Comparison of ENCODE assay signal across 20 mouse cellular contexts in genomic region chr1:33975333-33975732, GRCm38 (mm10).
DNase-seq lines count a peak whose midpoint lies in the region; ATAC-seq and TF ChIP-seq lines count a peak whose summit lies in the region.
"Had no signal": no experiment of that assay in that cellular context is flagged by ENCODE, and none has a peak within 500 bp of the region (broad histone marks: within the 10 kb centered on the region; RNA-seq: fewer than 3 reads in every experiment).

No protein-coding gene starts in this region.

- no peak overlapping the region for H3K4me3 ChIP-seq in kidney, adult 2 months (ENCODE audit: insufficient read depth, low read depth, low read length)
- H3K4me3 ChIP-seq in kidney, embryonic 16.5 days (ENCODE audit: low read length), result no peak overlapping the region
- H3K4me3 ChIP-seq in brown adipose tissue, adult 24 weeks (ENCODE audit: insufficient read depth, low read depth, low read length), result peak overlapping the region; percentile 64
- H3K4me3 ChIP-seq: embryonic facial prominence, embryonic 10.5 days; embryonic facial prominence, embryonic 12.5 days; forebrain, embryonic 13.5 days; forebrain, embryonic 15.5 days had no signal

- intact Hi-C loops in heart, postnatal 14 days (cut with DNase I), result no loop called here
- intact Hi-C loops in left cerebral cortex, postnatal 10 days (cut with DNase I), result no loop called here

- ATAC-seq in kidney, embryonic 16.5 days (ENCODE audit: low FRiP score, low TSS enrichment), result peak; percentile 54; the same call in 1 of the 2 replicates
- ATAC-seq: forebrain, embryonic 13.5 days; forebrain, embryonic 15.5 days had no signal

- WGBS in kidney, adult 2 months, result 53% methylated on average over 4 of the region's 4 CpGs
- WGBS in kidney, embryonic 16.5 days, result 78% methylated on average over 4 of the region's 4 CpGs

- H3K27ac ChIP-seq in kidney, adult 2 months (ENCODE audit: insufficient read depth, low read depth, low read length), result no peak overlapping the region
- no peak overlapping the region for H3K27ac ChIP-seq in kidney, embryonic 16.5 days (ENCODE audit: low read length)
- H3K27ac ChIP-seq in brown adipose tissue, adult 24 weeks (replicated peaks; ENCODE audit: low read depth, low read length), result 0 out of 2 replicates have a peak overlapping the region, but pooled peaks have one; percentile 69
- H3K27ac ChIP-seq: embryonic facial prominence, embryonic 12.5 days; forebrain, embryonic 13.5 days; forebrain, embryonic 15.5 days had no signal

- H3K36me3 ChIP-seq in kidney, adult 2 months (ENCODE audit: control insufficient read depth, insufficient read depth, low read length), result no peaks in the 10 kb centered on the region
- no peaks in the 10 kb centered on the region for H3K36me3 ChIP-seq in kidney, embryonic 16.5 days (ENCODE audit: insufficient read depth, low read length)
- H3K36me3 ChIP-seq: embryonic facial prominence, embryonic 10.5 days; embryonic facial prominence, embryonic 12.5 days; forebrain, embryonic 15.5 days had no signal

- H3K4me1 ChIP-seq in kidney, adult 2 months (ENCODE audit: control insufficient read depth, insufficient read depth, low read length), result no peaks in the 10 kb centered on the region
- peaks cover 11% of the 10 kb centered on the region for H3K4me1 ChIP-seq in kidney, embryonic 16.5 days (ENCODE audit: insufficient read depth, low read length)
- H3K4me1 ChIP-seq in brown adipose tissue, adult 24 weeks (ENCODE audit: control insufficient read depth, insufficient read depth, insufficient read length, low read length), result peaks cover 9% of the 10 kb centered on the region
- H3K4me1 ChIP-seq: forebrain, embryonic 13.5 days; forebrain, embryonic 15.5 days had no signal

- no peak overlapping the region for H3K9ac ChIP-seq in kidney, embryonic 16.5 days (replicated peaks; ENCODE audit: low read length)
- H3K9ac ChIP-seq: embryonic facial prominence, embryonic 12.5 days; forebrain, embryonic 13.5 days; forebrain, embryonic 15.5 days had no signal

- H3K4me2 ChIP-seq in kidney, embryonic 16.5 days (replicated peaks; ENCODE audit: low read depth, low read length), result no peak overlapping the region
- H3K4me2 ChIP-seq: embryonic facial prominence, embryonic 12.5 days; forebrain, embryonic 13.5 days; forebrain, embryonic 15.5 days had no signal

- no peak for TF ChIP-seq CTCF in kidney, adult 2 months (conservative IDR thresholded peaks at IDR 0.05; ENCODE audit: insufficient read depth, insufficient read length, low read depth, low read length)

- H3K27me3 ChIP-seq in kidney, adult 2 months (replicated peaks; ENCODE audit: control insufficient read depth, insufficient read depth, low read length), result no peaks in the 10 kb centered on the region
- H3K27me3 ChIP-seq in kidney, embryonic 16.5 days (ENCODE audit: insufficient read depth, low read length), result no peaks in the 10 kb centered on the region
- H3K27me3 ChIP-seq: embryonic facial prominence, embryonic 12.5 days; forebrain, embryonic 13.5 days; forebrain, embryonic 15.5 days had no signal

- no peak for TF ChIP-seq POLR2A in kidney, adult 2 months (IDR thresholded peaks at IDR 0.05; ENCODE audit: low read depth, low read length)

- peak; percentile 51 for DNase-seq in heart, adult 11 months
- no peak for DNase-seq in heart, postnatal 14 days
- DNase-seq in kidney, adult 2 months, result peak; percentile 17
- no peak for DNase-seq in kidney, postnatal 10 days
- no peak for DNase-seq in kidney, postnatal 36 days
- DNase-seq in left cerebral cortex, postnatal 10 days (ENCODE audit: extremely low spot score in 1 of 2, low spot score in 2 of 2), result no peak
- DNase-seq: adrenal gland, adult 2 months; adrenal gland, postnatal 10 days; adrenal gland, postnatal 25 days; cerebellum, adult 11-12 months; cerebellum, adult 2 months; cerebellum, adult 9-10 months; cerebellum, postnatal 10 days; cerebellum, postnatal 25 days had no signal

- H3K9me3 ChIP-seq in kidney, embryonic 16.5 days (ENCODE audit: low read length), result no peaks in the 10 kb centered on the region
- H3K9me3 ChIP-seq: embryonic facial prominence, embryonic 10.5 days; embryonic facial prominence, embryonic 12.5 days; forebrain, embryonic 13.5 days; forebrain, embryonic 15.5 days had no signal

Comparison
In these comparisons a context has a peak if more than half of its experiments do, and no peak if none do; other contexts are left out.
1. DNase-seq: peak in heart, adult 11 months (single experiment) and kidney, adult 2 months (single experiment); none in heart, postnatal 14 days (0 of 2), kidney, postnatal 10 days (single experiment), kidney, postnatal 36 days (0 of 2) and left cerebral cortex, postnatal 10 days (0 of 2).